Mouse (Mus musculus) brain, embryonic 18.5 days (tissue): ENCODE measurements around the gene Dmtf1.
"Not testable (repeated sequence)": the region's sequence is repeated elsewhere in the genome, so short reads cannot be mapped to it uniquely, and the experiment has no call there.

ENCODE experiments used
- DNase-seq: peaks from one replicate; pipeline ENCODE4 v3.0.0-alpha.2; 2012; ENCODE audit warnings: low read depth, low spot score

The Dmtf1 gene

GRCm38 (mm10) chr5:9161456-9162041, at the start of gene Dmtf1:
TSS of gene Dmtf1 (minus strand) at chr5:9161776.
- peak; percentile 87 for DNase-seq

GRCm38 (mm10) chr5:9186467-9186866, 24.9 kb upstream of the Dmtf1 start:
- DNase-seq: no peak

GRCm38 (mm10) chr5:9173295-9173694, 11.7 kb upstream of the Dmtf1 start:
- no peak for DNase-seq

GRCm38 (mm10) chr5:9169328-9170005, 7.9 kb upstream of the Dmtf1 start:
- not testable (repeated sequence) for DNase-seq

GRCm38 (mm10) chr5:9166366-9166765, 4.8 kb upstream of the Dmtf1 start:
- DNase-seq: no peak

GRCm38 (mm10) chr5:9165151-9165550, 3.6 kb upstream of the Dmtf1 start:
- not testable (repeated sequence) for DNase-seq

GRCm38 (mm10) chr5:9163411-9163810, 1.8 kb upstream of the Dmtf1 start:
- DNase-seq: no peak

- DNase-seq: no peak
These were observed 512 bp upstream of the Dmtf1 start for GRCm38 (mm10) chr5:9162088-9162487.

GRCm38 (mm10) chr5:9160831-9161455, 633 bp downstream of the Dmtf1 start:
- no peak for DNase-seq

- no peak for DNase-seq
These were observed 4.2 kb downstream of the Dmtf1 start for GRCm38 (mm10) chr5:9157336-9157735.

GRCm38 (mm10) chr5:9156746-9157145, 4.8 kb downstream of the Dmtf1 start:
- DNase-seq: no peak

- no peak for DNase-seq
These were observed 12.2 kb downstream of the Dmtf1 start for GRCm38 (mm10) chr5:9149273-9149850.

GRCm38 (mm10) chr5:9142376-9142775, 19.2 kb downstream of the Dmtf1 start:
- no peak for DNase-seq

- DNase-seq: no peak
These were observed 20.9 kb downstream of the Dmtf1 start for GRCm38 (mm10) chr5:9140724-9141123.

- DNase-seq: no peak
These were observed 26.0 kb downstream of the Dmtf1 start for GRCm38 (mm10) chr5:9135588-9135987.

GRCm38 (mm10) chr5:9131786-9132185, 29.8 kb downstream of the Dmtf1 start:
- no peak for DNase-seq

GRCm38 (mm10) chr5:9128566-9128965, 33.0 kb downstream of the Dmtf1 start:
- DNase-seq: no peak

- no peak for DNase-seq
These were observed 37.4 kb downstream of the Dmtf1 start for GRCm38 (mm10) chr5:9124134-9124533.

GRCm38 (mm10) chr5:9114162-9114561, 47.4 kb downstream of the Dmtf1 start:
- no peak for DNase-seq

GRCm38 (mm10) chr5:9111759-9112158, 49.8 kb downstream of the Dmtf1 start:
- DNase-seq: no peak

- DNase-seq: no peak
These were observed 50.3 kb downstream of the Dmtf1 start for GRCm38 (mm10) chr5:9111285-9111684.

GRCm38 (mm10) chr5:9109582-9109981, 52.0 kb downstream of the Dmtf1 start:
- no peak for DNase-seq

GRCm38 (mm10) chr5:9108490-9108889, 53.1 kb downstream of the Dmtf1 start:
- DNase-seq: no peak
